Mouse (Mus musculus) lung, postnatal 0 days (tissue): ENCODE measurements at regions not wholly inside any gene's neighbourhood (a gene's known extent, or its start where the extent isn't known, plus 50 kb on each side); places are given as distances from the start of the nearest gene placed in this dataset.
"Not testable (repeated sequence)": the region's sequence is repeated elsewhere in the genome, so short reads cannot be mapped to it uniquely, and the experiment has no call there.

Experiments used
- CTCF ChIP-seq: IDR thresholded peaks from 2 replicates; pipeline ENCODE4 v1.5.1; 2016; ENCODE audit warnings: antibody characterized with exemption, mild to moderate bottlenecking
- EP300 ChIP-seq: IDR thresholded peaks from 2 replicates; pipeline ENCODE4 v1.6.1; 2016; ENCODE audit warnings: antibody characterized with exemption, mild to moderate bottlenecking, control low read depth

DNA sequence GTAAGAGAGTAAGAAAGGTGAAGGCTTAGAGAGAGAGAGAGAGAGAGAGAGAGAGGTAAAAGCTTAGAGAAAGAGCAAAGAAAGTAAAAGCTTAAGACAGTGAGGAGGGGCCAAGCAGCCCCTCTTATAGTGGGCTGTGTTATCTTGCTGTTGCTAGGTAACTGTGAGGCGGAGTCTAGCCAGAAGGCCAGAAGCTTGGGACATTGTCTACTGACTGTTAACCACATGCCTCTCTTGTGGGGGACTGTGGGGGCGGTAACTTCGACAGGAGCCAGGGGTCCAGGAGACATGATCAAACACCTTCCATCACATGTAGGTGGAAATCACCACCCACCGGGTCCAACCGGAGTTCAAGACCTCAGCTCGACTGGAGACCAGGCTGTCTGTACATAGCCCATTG is 148.0 kb downstream of the Katnal1 start:
- TF ChIP-seq CTCF, EP300: not testable (repeated sequence)
